Mouse (Mus musculus) forebrain, embryonic 12.5 days (tissue): ENCODE results near the gene Mau2. TPM values are rescaled to one million over a fixed set of nuclear protein-coding genes. Genes with fewer than 3 reads are reported as not detected.
"Not testable (repeated sequence)": the region's sequence is repeated elsewhere in the genome, so short reads cannot be mapped to it uniquely, and the experiment has no call there.

ENCODE experiments used
- ATAC-seq: fragments of 200-750 bp; cut with Nextera tagmentation; 2 replicates; pipeline ENCODE4 v1.8.0; 2017; ENCODE audit warnings: moderate TSS enrichment; ENCODE audit not compliant: low FRiP score
- H3K27ac ChIP-seq: fragments of 300-500 bp; sonication (generic); 2 replicates; pipeline ENCODE4 v1.5.1; 2016; ENCODE audit warnings: mild to moderate bottlenecking
- H3K27me3 ChIP-seq: fragments of 300-500 bp; sonication (generic); 2 replicates; pipeline ENCODE4 v1.6.1; 2016; ENCODE audit warnings: mild to moderate bottlenecking
- H3K36me3 ChIP-seq: fragments of 300-500 bp; sonication (generic); replicated peaks from 2 replicates; pipeline ENCODE4 v1.6.1; 2016; ENCODE audit warnings: mild to moderate bottlenecking
- H3K4me1 ChIP-seq: fragments of 300-500 bp; sonication (generic); 2 replicates; pipeline ENCODE4 v1.6.1; 2016
- H3K4me2 ChIP-seq: fragments of 300-500 bp; sonication (generic); 2 replicates; pipeline ENCODE4 v1.6.1; 2016; ENCODE audit warnings: mild to moderate bottlenecking, moderate library complexity
- H3K4me3 ChIP-seq: fragments of 300-500 bp; sonication (generic); replicated peaks from 2 replicates; pipeline ENCODE4 v1.5.1; 2016; ENCODE audit warnings: mild to moderate bottlenecking
- H3K9ac ChIP-seq: fragments of 300-500 bp; sonication (generic); 2 replicates; pipeline ENCODE4 v1.6.1; 2016; ENCODE audit warnings: mild to moderate bottlenecking
- H3K9me3 ChIP-seq: fragments of 300-500 bp; sonication (generic); 2 replicates; pipeline ENCODE4 v1.6.1; 2016
- WGBS: fragments of 180-500 bp; shearing (Covaris S2); methylation state at CpG from one replicate; pipeline ENCODE4 v1.1.7; 2016; 5-methylcytosine and 5-hydroxymethylcytosine counted together
- polyA plus RNA-seq: library from polyadenylated mRNA; unstranded; fragments of >200 nt; fragmentation: Nextera tagmentation; extraction: Ambion mirVana; gene quantifications from 2 replicates; pipeline ENCODE4 v1.2.1, GENCODE M21; 2016

Gene Mau2
- polyA plus RNA-seq, 1 experiment from 2014 or later, result 67.6 TPM

- 89% methylated on average over 1 of the region's 1 CpGs for WGBS
- H3K9me3 ChIP-seq, result no peaks in the 10 kb centered on the region
- no peak overlapping the region for H3K27ac ChIP-seq
- H3K4me1 ChIP-seq, result no peaks in the 10 kb centered on the region
- H3K4me2 ChIP-seq, result no peak overlapping the region
- H3K36me3 ChIP-seq, result peaks cover 16% of the 10 kb centered on the region
- no peaks in the 10 kb centered on the region for H3K27me3 ChIP-seq
- no peak overlapping the region for H3K4me3 ChIP-seq
- ATAC-seq, result peak; percentile 50; the same call in 1 of the 2 replicates
- H3K9ac ChIP-seq, result no peak overlapping the region
Measured at GRCm38 (mm10) chr8:70012763-70013162, 29.8 kb downstream of the Mau2 start.

GRCm38 (mm10) chr8:70012350-70012749 is 30.2 kb downstream of the Mau2 start:
- Histone ChIP-seq H3K27ac (no peak overlapping the region), H3K9me3 (no peaks in the 10 kb centered on the region), H3K4me2 (no peak overlapping the region), H3K27me3 (no peaks in the 10 kb centered on the region), H3K36me3 (peaks cover 12% of the 10 kb centered on the region), H3K4me1 (no peaks in the 10 kb centered on the region), H3K4me3 (no peak overlapping the region), H3K9ac (no peak overlapping the region)
- 77% methylated on average over 3 of the region's 3 CpGs for WGBS
- ATAC-seq, result 0 out of 2 replicates have a peak, but pooled peaks have one; percentile 9

GRCm38 (mm10) chr8:70010796-70011195 is 31.7 kb downstream of the Mau2 start:
- H3K9me3 ChIP-seq, H3K27me3 ChIP-seq, H3K36me3 ChIP-seq, H3K27ac ChIP-seq, H3K4me3 ChIP-seq, H3K9ac ChIP-seq, H3K4me1 ChIP-seq, H3K4me2 ChIP-seq, ATAC-seq: not testable (repeated sequence)
- 91% methylated on average over 14 of the region's 14 CpGs for WGBS

GRCm38 (mm10) chr8:70005178-70005577 is 37.4 kb downstream of the Mau2 start:
- H3K9ac ChIP-seq, result no peak overlapping the region
- WGBS, result 47% methylated on average over 2 of the region's 2 CpGs
- H3K4me3 ChIP-seq, result no peak overlapping the region
- ATAC-seq, result no peak
- no peaks in the 10 kb centered on the region for H3K9me3 ChIP-seq
- no peak overlapping the region for H3K4me2 ChIP-seq
- H3K4me1 ChIP-seq, result 0 out of 2 replicates have a peak, but pooled peaks cover 6% of the 10 kb centered on the region
- no peak overlapping the region for H3K27ac ChIP-seq
- no peaks in the 10 kb centered on the region for H3K27me3 ChIP-seq
- no peaks in the 10 kb centered on the region for H3K36me3 ChIP-seq

GRCm38 (mm10) chr8:70004345-70004744 is 38.2 kb downstream of the Mau2 start:
- no peak overlapping the region for H3K4me2 ChIP-seq
- H3K27ac ChIP-seq, result no peak overlapping the region
- no peak overlapping the region for H3K9ac ChIP-seq
- no peaks in the 10 kb centered on the region for H3K27me3 ChIP-seq
- H3K36me3 ChIP-seq, result no peaks in the 10 kb centered on the region
- no peak for ATAC-seq
- 0 out of 2 replicates have a peak, but pooled peaks cover 6% of the 10 kb centered on the region for H3K4me1 ChIP-seq
- no peak overlapping the region for H3K4me3 ChIP-seq
- no peaks in the 10 kb centered on the region for H3K9me3 ChIP-seq

GRCm38 (mm10) chr8:70003204-70003657 is 39.3 kb downstream of the Mau2 start:
- H3K4me1 ChIP-seq, result 0 out of 2 replicates have a peak, but pooled peaks cover 6% of the 10 kb centered on the region
- H3K9me3 ChIP-seq, result no peaks in the 10 kb centered on the region
- no peak overlapping the region for H3K4me3 ChIP-seq
- H3K9ac ChIP-seq, result no peak overlapping the region
- ATAC-seq, result no peak
- H3K36me3 ChIP-seq, result no peaks in the 10 kb centered on the region
- no peak overlapping the region for H3K27ac ChIP-seq
- H3K27me3 ChIP-seq, result no peaks in the 10 kb centered on the region
- WGBS, result 47% methylated on average over 4 of the region's 4 CpGs
- H3K4me2 ChIP-seq, result no peak overlapping the region

GRCm38 (mm10) chr8:70001892-70002191 is 40.7 kb downstream of the Mau2 start:
- H3K4me1 ChIP-seq, H3K9ac ChIP-seq, H3K4me3 ChIP-seq, ATAC-seq, H3K27me3 ChIP-seq, H3K36me3 ChIP-seq, H3K9me3 ChIP-seq, H3K27ac ChIP-seq, H3K4me2 ChIP-seq: not testable (repeated sequence)
- WGBS, result 42% methylated on average over 7 of the region's 7 CpGs

GRCm38 (mm10) chr8:70001176-70001891 is 41.2 kb downstream of the Mau2 start:
- Histone ChIP-seq H3K27me3 (no peaks in the 10 kb centered on the region), H3K4me1 (peaks cover 11% of the 10 kb centered on the region; the same call in 1 of the 2 replicates), H3K9me3 (no peaks in the 10 kb centered on the region), H3K4me2 (peak overlapping the region; percentile 33), H3K4me3 (no peak overlapping the region), H3K27ac (no peak overlapping the region), H3K36me3 (no peaks in the 10 kb centered on the region), H3K9ac (no peak overlapping the region)
- ATAC-seq, result no peak
- 5% methylated on average over 16 of the region's 16 CpGs for WGBS

GRCm38 (mm10) chr8:70000226-70000625 is 42.3 kb downstream of the Mau2 start:
- Histone ChIP-seq H3K27ac (no peak overlapping the region), H3K9me3 (no peaks in the 10 kb centered on the region), H3K4me3 (no peak overlapping the region), H3K4me2 (no peak overlapping the region), H3K4me1 (peaks cover 14% of the 10 kb centered on the region), H3K36me3 (no peaks in the 10 kb centered on the region), H3K9ac (no peak overlapping the region), H3K27me3 (no peaks in the 10 kb centered on the region)
- no peak for ATAC-seq
- whole genome bisulfite sequencing, result 79% methylated on average over 2 of the region's 2 CpGs

GRCm38 (mm10) chr8:69999236-69999635 is 43.3 kb downstream of the Mau2 start:
- H3K9ac ChIP-seq, result no peak overlapping the region
- no peaks in the 10 kb centered on the region for H3K27me3 ChIP-seq
- no peak for ATAC-seq
- H3K4me1 ChIP-seq, result peaks cover 22% of the 10 kb centered on the region
- no peaks in the 10 kb centered on the region for H3K9me3 ChIP-seq
- WGBS, result 89% methylated on average over 4 of the region's 4 CpGs
- no peak overlapping the region for H3K4me3 ChIP-seq
- H3K27ac ChIP-seq, result no peak overlapping the region
- no peaks in the 10 kb centered on the region for H3K36me3 ChIP-seq
- no peak overlapping the region for H3K4me2 ChIP-seq

GRCm38 (mm10) chr8:69998706-69999105 is 43.8 kb downstream of the Mau2 start:
- no peaks in the 10 kb centered on the region for H3K36me3 ChIP-seq
- ATAC-seq, result no peak

GRCm38 (mm10) chr8:69996589-69997285 is 45.8 kb downstream of the Mau2 start:
- 2% methylated on average over 35 of the region's 35 CpGs for WGBS

More at GRCm38 (mm10) chr8:69998706-69999105, 43.8 kb downstream of the Mau2 start:
- 93% methylated on average over 3 of the region's 3 CpGs for WGBS
- Histone ChIP-seq H3K4me3 (no peak overlapping the region), H3K4me2 (no peak overlapping the region), H3K9ac (no peak overlapping the region), H3K27ac (no peak overlapping the region), H3K4me1 (peaks cover 27% of the 10 kb centered on the region), H3K27me3 (no peaks in the 10 kb centered on the region), H3K9me3 (no peaks in the 10 kb centered on the region)

More at GRCm38 (mm10) chr8:69996589-69997285, 45.8 kb downstream of the Mau2 start:
- 0 out of 2 replicates have a peak, but pooled peaks cover 9% of the 10 kb centered on the region for H3K36me3 ChIP-seq
- ATAC-seq, result no peak
- peak overlapping the region; percentile 69 for H3K9ac ChIP-seq
- no peaks in the 10 kb centered on the region for H3K9me3 ChIP-seq
- peaks cover 27% of the 10 kb centered on the region for H3K4me1 ChIP-seq
- peak overlapping the region; percentile 89 for H3K4me2 ChIP-seq
- H3K27ac ChIP-seq, result peak overlapping the region; percentile 53
- H3K27me3 ChIP-seq, result no peaks in the 10 kb centered on the region
- peak overlapping the region; percentile 92 for H3K4me3 ChIP-seq
